Mouse (Mus musculus): ENCODE results near the gene Shoc2.

DNA sequence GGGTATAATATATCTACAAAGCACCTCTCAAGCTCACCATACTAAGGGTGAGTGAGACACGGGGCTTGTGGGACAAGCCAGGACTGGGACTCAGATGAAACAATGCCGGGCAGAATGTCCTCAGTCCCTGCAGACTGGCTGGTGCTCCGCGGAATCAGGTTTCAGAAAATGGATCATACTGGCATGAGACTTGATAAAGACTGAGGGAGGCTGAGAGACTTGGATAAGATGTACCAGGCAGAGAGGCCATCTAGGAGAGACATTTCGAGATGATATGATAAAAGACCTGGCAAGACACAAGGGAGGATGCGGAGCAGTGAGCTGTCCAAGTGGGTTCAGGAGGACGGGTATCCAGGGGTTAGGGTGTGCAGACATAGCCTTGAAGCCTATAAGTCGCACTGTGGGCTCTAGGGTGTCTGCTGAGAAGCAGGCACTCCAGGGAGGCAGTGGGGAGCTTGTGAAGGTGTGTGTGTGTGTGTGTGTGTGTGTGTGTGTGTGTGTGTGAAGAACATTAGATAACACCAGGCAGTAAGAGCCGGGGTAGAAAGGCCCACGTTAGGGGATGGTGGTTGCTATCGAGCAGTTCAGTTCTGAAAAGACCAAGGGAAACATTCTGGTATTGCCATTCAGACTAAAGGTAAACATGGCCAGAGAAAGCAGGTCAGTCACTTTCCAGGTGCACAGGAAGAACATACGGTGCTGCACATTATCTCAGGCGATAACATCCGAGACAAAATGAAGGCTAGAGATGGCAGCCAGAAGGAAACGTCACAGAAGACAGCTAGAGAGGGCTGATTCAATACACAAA, 42.0 kb upstream of the Shoc2 start:
- TF ChIP-seq CTCF (IDR thresholded peaks at IDR 0.05; ENCODE audit: borderline replicate concordance, extremely low read depth, insufficient read depth, insufficient read length) (no peak), POLR2A (IDR thresholded peaks at IDR 0.05; ENCODE audit: borderline replicate concordance, extremely low read depth, insufficient read depth, insufficient read length, poor library complexity, severe bottlenecking) (no peak)
